Mouse (Mus musculus): ENCODE measurements at regions not wholly inside any gene's neighbourhood (a gene's known extent, or its start where the extent isn't known, plus 50 kb on each side); places are given as distances from the start of the nearest gene placed in this dataset.

DNA sequence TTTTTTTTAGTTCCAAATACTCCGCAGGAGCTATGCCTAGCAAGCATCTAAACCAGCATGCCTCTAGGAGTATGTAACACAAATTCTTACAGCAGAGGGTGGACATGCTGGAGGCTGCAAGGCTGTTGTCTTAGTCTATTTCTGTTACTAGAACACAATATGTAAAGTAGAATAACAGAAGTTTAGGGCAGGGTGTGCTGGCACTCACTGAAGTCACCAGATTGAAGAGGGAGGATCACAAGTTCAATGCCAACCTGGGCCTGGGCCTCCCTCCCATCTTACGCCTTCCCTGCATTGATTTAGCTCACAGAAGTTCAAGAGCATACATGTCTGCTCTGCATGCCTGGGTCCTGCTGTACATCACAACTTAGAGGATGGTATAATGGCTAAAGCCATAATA lies 280.3 kb upstream of the Fam92a start:
- H3K27ac ChIP-seq, result no peak overlapping the region
- H3K27me3 ChIP-seq (replicated peaks), result no peaks in the 10 kb centered on the region
- 95% methylated on average over 2 of the region's 2 CpGs for WGBS
- H3K4me3 ChIP-seq, result no peak overlapping the region
- no peak overlapping the region for H3K9ac ChIP-seq
- H3K9me3 ChIP-seq, result no peaks in the 10 kb centered on the region
- no peak for ATAC-seq (ENCODE audit: low FRiP score, low read depth)
- H3K4me2 ChIP-seq (replicated peaks), result no peak overlapping the region
- no peaks in the 10 kb centered on the region for H3K4me1 ChIP-seq
- no peaks in the 10 kb centered on the region for H3K36me3 ChIP-seq

- Histone ChIP-seq H3K36me3 (no peaks in the 10 kb centered on the region), H3K4me1 (peaks cover 5% of the 10 kb centered on the region; the same call in 1 of the 2 replicates), H3K4me2 (replicated peaks) (no peak overlapping the region), H3K9me3 (no peaks in the 10 kb centered on the region), H3K4me3 (no peak overlapping the region), H3K27me3 (replicated peaks) (no peaks in the 10 kb centered on the region), H3K9ac (no peak overlapping the region), H3K27ac (no peak overlapping the region)
- 32% methylated on average over 3 of the region's 3 CpGs for WGBS
- ATAC-seq (ENCODE audit: low FRiP score, low read depth), result no peak
Observed at GRCm38 (mm10) chr4:12425507-12425906, 253.7 kb upstream of the Fam92a start.

DNA sequence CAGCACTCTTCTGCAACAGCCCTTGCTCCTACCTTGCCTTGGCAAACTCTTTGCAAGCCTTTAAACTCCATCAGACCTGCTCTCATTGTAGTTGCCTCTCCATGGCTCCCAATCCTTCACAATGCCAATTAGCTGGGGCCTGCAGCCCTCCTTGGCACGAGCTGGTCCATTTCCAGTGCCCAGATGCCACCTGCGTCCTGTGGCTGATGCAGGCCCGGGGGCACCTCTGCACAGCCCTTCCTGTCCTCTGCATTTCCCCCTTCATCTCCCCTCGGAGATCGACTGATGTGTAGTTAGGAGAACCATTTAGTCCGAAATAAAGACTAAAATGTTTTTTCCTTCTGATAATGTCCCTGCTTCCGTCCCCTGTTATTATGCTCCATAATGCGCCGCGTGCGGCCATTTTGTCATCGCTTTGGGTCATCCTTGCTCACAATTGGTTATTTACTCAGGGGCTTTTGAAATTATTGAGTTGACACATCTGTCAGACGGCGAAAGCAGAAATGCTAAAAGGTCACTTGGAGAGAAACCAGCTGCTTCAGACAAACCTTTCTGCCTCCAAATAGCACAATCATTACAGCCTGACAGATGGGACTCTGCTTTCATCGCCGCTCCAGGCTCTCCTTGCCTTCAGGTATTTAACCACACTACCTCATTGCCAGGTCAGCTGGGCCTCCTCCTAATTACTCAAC lies 250.0 kb upstream of the Fam92a start:
- Histone ChIP-seq H3K4me2 (replicated peaks) (no peak overlapping the region), H3K27me3 (replicated peaks) (no peaks in the 10 kb centered on the region), H3K36me3 (no peaks in the 10 kb centered on the region), H3K9ac (no peak overlapping the region), H3K4me1 (peaks cover 5% of the 10 kb centered on the region; the same call in 1 of the 2 replicates), H3K9me3 (no peaks in the 10 kb centered on the region), H3K4me3 (no peak overlapping the region), H3K27ac (no peak overlapping the region)
- ATAC-seq (ENCODE audit: low FRiP score, low read depth), result peak; percentile 63
- WGBS, result 70% methylated on average over 16 of the region's 16 CpGs

DNA sequence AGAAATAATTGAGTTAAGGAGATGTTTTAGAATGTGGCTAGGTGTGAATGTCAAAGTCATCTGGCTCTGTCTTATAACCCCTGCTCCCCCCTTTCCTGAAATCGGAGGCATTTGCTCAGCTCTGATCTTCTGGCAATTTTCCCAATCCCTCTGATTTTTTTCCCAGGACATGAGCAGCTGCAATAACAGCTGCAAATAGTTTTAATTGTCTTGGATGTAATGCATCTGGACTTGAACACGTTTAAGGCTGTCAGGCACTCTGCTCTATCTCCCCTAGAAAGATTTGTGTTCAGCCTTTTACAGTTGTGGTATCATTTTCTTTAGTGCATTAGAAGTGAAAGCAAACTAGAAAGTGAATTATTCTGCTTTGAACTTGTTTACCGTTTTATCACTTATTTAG lies 246.3 kb upstream of the Fam92a start:
- H3K27ac ChIP-seq, result no peak overlapping the region
- no peaks in the 10 kb centered on the region for H3K9me3 ChIP-seq
- H3K4me1 ChIP-seq, result peaks cover 5% of the 10 kb centered on the region; the same call in 1 of the 2 replicates
- H3K36me3 ChIP-seq, result no peaks in the 10 kb centered on the region
- no peak overlapping the region for H3K9ac ChIP-seq
- no peak for ATAC-seq (ENCODE audit: low FRiP score, low read depth)
- no peak overlapping the region for H3K4me2 ChIP-seq (replicated peaks)
- no peak overlapping the region for H3K4me3 ChIP-seq
- 66% methylated on average over 3 of the region's 3 CpGs for WGBS
- H3K27me3 ChIP-seq (replicated peaks), result no peaks in the 10 kb centered on the region

- H3K27me3 ChIP-seq (replicated peaks), result no peaks in the 10 kb centered on the region
- no peak overlapping the region for H3K4me2 ChIP-seq (replicated peaks)
- no peak overlapping the region for H3K4me3 ChIP-seq
- H3K4me1 ChIP-seq, result no peaks in the 10 kb centered on the region
- no peaks in the 10 kb centered on the region for H3K36me3 ChIP-seq
- no peak overlapping the region for H3K9ac ChIP-seq
- 89% methylated on average over 1 of the region's 1 CpGs for WGBS
- no peak for ATAC-seq (ENCODE audit: low FRiP score, low read depth)
- H3K9me3 ChIP-seq, result no peaks in the 10 kb centered on the region
- no peak overlapping the region for H3K27ac ChIP-seq
Observed at GRCm38 (mm10) chr4:12395344-12395743, 223.5 kb upstream of the Fam92a start.

GRCm38 (mm10) chr4:12376797-12377570 lies 205.2 kb upstream of the Fam92a start:
- Histone ChIP-seq H3K9ac (no peak overlapping the region), H3K4me2 (replicated peaks) (no peak overlapping the region), H3K4me3 (no peak overlapping the region), H3K9me3 (no peaks in the 10 kb centered on the region), H3K27ac (no peak overlapping the region), H3K4me1 (no peaks in the 10 kb centered on the region), H3K27me3 (replicated peaks) (no peaks in the 10 kb centered on the region), H3K36me3 (no peaks in the 10 kb centered on the region)
- 83% methylated on average over 5 of the region's 5 CpGs for WGBS
- no peak for ATAC-seq (ENCODE audit: low FRiP score, low read depth)

- no peak overlapping the region for H3K4me3 ChIP-seq
- H3K9me3 ChIP-seq, result no peaks in the 10 kb centered on the region
- no peaks in the 10 kb centered on the region for H3K4me1 ChIP-seq
- no peaks in the 10 kb centered on the region for H3K36me3 ChIP-seq
- no peak overlapping the region for H3K27ac ChIP-seq
- WGBS, result 42% methylated on average over 2 of the region's 2 CpGs
- ATAC-seq (ENCODE audit: low FRiP score, low read depth), result no peak
- H3K9ac ChIP-seq, result no peak overlapping the region
- H3K4me2 ChIP-seq (replicated peaks), result no peak overlapping the region
- no peaks in the 10 kb centered on the region for H3K27me3 ChIP-seq (replicated peaks)
Observed at GRCm38 (mm10) chr4:12369551-12369950, 197.7 kb upstream of the Fam92a start.

GRCm38 (mm10) chr4:12356992-12357634 lies 185.3 kb upstream of the Fam92a start:
- peak; percentile 89 for ATAC-seq (ENCODE audit: low FRiP score, low read depth)
- 20% methylated on average over 2 of the region's 2 CpGs for WGBS

DNA sequence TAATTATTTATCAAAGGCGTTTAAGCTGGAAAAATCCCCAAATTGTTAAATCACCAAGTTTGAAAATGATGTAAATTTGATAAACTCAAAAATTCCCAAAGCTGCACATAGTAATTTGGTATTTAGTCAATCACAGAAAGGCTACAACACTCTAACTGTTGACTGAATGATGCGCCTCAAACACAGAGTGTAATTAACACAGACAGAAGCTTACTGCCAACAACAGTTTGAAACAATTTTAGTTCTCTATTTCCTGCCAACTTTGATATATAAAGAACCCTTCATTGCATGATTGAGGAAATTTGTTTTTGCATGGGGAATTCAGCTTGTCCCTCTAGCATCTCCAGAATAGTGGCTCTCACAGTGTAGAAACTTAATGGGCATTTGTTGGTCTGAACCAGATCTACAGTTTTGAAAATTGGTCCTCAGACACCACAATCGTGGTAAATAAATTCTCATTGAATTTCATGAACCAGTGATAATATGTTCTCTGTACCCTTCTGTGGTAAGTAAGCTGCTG lies 181.6 kb upstream of the Fam92a start:
- H3K4me3 ChIP-seq, result no peak overlapping the region
- no peaks in the 10 kb centered on the region for H3K27me3 ChIP-seq (replicated peaks)
- WGBS, result 79% methylated on average over 3 of the region's 3 CpGs
- no peak overlapping the region for H3K9ac ChIP-seq
- H3K4me1 ChIP-seq, result no peaks in the 10 kb centered on the region
- no peaks in the 10 kb centered on the region for H3K36me3 ChIP-seq
- H3K9me3 ChIP-seq, result no peaks in the 10 kb centered on the region
- no peak for ATAC-seq (ENCODE audit: low FRiP score, low read depth)
- H3K27ac ChIP-seq, result no peak overlapping the region
- H3K4me2 ChIP-seq (replicated peaks), result no peak overlapping the region

More at GRCm38 (mm10) chr4:12356992-12357634, 185.3 kb upstream of the Fam92a start:
- Histone ChIP-seq H3K9ac (no peak overlapping the region), H3K4me3 (no peak overlapping the region), H3K4me1 (no peaks in the 10 kb centered on the region), H3K27ac (no peak overlapping the region), H3K36me3 (no peaks in the 10 kb centered on the region), H3K27me3 (replicated peaks) (no peaks in the 10 kb centered on the region), H3K4me2 (replicated peaks) (no peak overlapping the region), H3K9me3 (no peaks in the 10 kb centered on the region)

DNA sequence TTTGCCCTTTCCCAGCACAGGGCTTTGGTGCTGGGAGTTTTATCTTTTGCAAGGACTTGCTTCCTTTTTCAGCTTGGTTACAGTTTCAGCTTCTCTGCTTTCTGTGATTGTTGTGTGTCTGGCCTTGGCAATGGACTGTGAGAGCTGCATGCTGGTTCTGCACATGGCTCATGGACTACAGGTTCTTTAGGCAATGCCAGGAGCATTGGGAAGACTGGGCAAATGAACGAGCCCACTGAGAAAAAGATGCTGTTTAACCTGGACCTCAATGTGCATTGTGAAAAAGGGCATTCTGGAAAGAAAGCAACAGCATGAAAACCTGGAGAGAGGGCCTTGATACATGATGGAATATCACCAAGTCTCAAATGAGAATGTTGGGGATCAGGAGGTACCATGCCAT lies 167.4 kb upstream of the Fam92a start:
- Histone ChIP-seq H3K9me3 (no peaks in the 10 kb centered on the region), H3K9ac (no peak overlapping the region), H3K36me3 (no peaks in the 10 kb centered on the region), H3K27me3 (replicated peaks) (no peaks in the 10 kb centered on the region), H3K4me2 (replicated peaks) (no peak overlapping the region), H3K4me3 (no peak overlapping the region), H3K27ac (no peak overlapping the region), H3K4me1 (no peaks in the 10 kb centered on the region)
- WGBS, result 79% methylated on average over 1 of the region's 1 CpGs
- ATAC-seq (ENCODE audit: low FRiP score, low read depth), result no peak

DNA sequence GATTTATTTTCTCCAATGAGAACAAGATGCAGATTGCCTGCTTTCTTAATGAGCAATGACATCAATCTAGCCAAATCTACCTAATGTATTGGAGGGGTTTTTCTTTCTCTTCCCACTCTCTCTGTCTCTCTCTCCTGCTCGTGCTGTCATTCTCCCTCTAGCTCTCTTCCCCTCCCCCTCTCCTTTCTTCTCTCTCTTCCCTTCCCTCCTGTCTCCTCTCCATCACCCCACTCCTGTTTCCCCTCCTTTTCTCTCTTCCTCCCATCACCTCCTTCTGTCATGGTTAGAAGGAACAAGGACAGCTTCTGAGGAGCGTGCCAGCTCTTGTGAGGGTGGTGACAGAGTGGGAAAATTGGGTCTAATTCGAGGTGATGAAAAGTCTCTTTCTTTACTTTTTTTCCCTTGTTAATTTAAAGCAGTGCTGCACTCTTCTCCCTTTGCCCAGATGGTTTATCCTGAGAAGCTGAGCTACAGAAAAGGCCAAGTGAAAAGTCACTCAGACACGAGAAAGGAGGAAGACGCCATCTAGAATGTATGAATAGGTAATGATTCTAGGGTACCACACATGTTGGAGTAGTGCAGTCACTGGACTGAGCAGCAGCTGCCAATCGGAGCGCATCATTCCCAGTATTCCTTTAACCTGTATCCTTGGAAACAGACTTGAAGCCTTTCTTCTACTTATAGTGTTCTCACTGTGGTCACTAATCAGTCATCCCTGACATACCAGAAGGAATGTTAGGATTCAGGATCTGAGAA lies 163.2 kb upstream of the Fam92a start:
- H3K4me3 ChIP-seq, result no peak overlapping the region
- no peaks in the 10 kb centered on the region for H3K27me3 ChIP-seq (replicated peaks)
- no peak overlapping the region for H3K27ac ChIP-seq
- H3K36me3 ChIP-seq, result no peaks in the 10 kb centered on the region
- H3K4me2 ChIP-seq (replicated peaks), result no peak overlapping the region
- WGBS, result 75% methylated on average over 7 of the region's 7 CpGs
- ATAC-seq (ENCODE audit: low FRiP score, low read depth), result peak; percentile 63
- H3K9me3 ChIP-seq, result no peaks in the 10 kb centered on the region
- H3K4me1 ChIP-seq, result no peaks in the 10 kb centered on the region
- H3K9ac ChIP-seq, result no peak overlapping the region

DNA sequence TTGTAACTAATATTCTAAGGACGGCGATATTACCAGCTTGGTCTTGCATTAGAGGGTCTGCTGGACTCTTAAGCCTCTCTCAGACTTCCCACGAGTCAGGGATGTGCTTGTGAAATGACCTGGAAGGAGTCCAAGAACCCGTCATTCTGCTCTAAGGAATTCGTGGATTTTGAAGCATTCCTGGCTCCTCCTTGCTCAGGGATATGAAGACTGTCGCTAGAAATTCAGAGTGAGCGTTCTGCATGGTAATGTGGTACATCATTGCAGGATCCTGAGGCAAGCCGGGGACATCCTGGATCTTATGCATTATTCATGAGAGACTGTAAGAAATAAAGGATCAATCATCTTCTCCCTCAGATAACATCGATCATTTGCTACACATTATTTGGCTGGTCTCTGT lies 162.6 kb upstream of the Fam92a start:
- Histone ChIP-seq H3K27me3 (replicated peaks) (no peaks in the 10 kb centered on the region), H3K9ac (no peak overlapping the region), H3K4me2 (replicated peaks) (no peak overlapping the region), H3K9me3 (0 out of 2 replicates have a peak, but pooled peaks cover 2% of the 10 kb centered on the region), H3K4me1 (no peaks in the 10 kb centered on the region), H3K27ac (no peak overlapping the region), H3K36me3 (no peaks in the 10 kb centered on the region), H3K4me3 (no peak overlapping the region)
- ATAC-seq (ENCODE audit: low FRiP score, low read depth), result peak; percentile 89
- WGBS, result 61% methylated on average over 9 of the region's 9 CpGs

All from neural tube, embryonic 12.5 days (tissue).